23 mouse cellular contexts compared by ENCODE assay signal in the genomic region with DNA sequence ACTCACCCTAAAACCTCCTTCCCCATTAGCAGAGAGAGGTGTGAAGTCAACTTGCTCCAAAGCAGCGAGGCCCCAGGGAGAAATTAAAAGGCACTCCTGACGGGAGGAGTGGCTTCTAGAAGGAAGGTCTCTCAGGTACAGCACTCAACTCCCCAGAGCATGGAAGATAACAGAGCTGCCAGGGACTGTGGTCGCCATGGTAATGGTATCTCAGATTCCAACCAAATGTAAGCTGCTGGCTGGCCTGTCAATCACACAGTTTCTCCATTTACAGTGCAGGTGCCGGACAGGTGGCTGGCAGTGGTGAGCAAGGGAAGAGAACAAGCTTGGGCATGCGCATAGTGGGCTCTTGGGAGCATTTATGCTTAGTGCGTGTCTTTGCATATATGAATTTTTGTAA.
A peak's percentile ranks its signal among the peaks of the same experiment; 100 is the strongest.
DNase-seq lines count a peak whose midpoint lies in the region; ATAC-seq and TF ChIP-seq lines count a peak whose summit lies in the region.
"Had no signal": no experiment of that assay in that cellular context is flagged by ENCODE, and none has a peak within 500 bp of the region (broad histone marks: within the 10 kb centered on the region; RNA-seq: fewer than 3 reads in every experiment).

No protein-coding gene starts in this region.

- TF ChIP-seq EP300 in lung, postnatal 0 days (IDR thresholded peaks at IDR 0.05): no peak

- DNase-seq in embryo, embryonic 10 days (ENCODE audit: low spot score): peak; percentile 13
- no peak for DNase-seq in embryo, embryonic 10.5 days (ENCODE audit: low spot score)
- DNase-seq in lung, postnatal 0 days (ENCODE audit: low spot score): peak; percentile 62
- no peak for DNase-seq in lung, postnatal 14 days
- peak; percentile 44 for DNase-seq in embryonic facial prominence, embryonic 14.5 days (ENCODE audit: low spot score)
- DNase-seq in cerebellum, adult 9-11 months: no peak
- DNase-seq: adrenal gland, postnatal 10 days; cerebellum, adult 2 months; gastrocnemius, postnatal 10 days; heart, adult 2 months; liver, embryonic 13.5 days; right cerebral cortex, postnatal 25 days; thymus, postnatal 36 days had no signal

- peak; percentile 89 for ATAC-seq in lung, postnatal 0 days
- peak; percentile 82 for ATAC-seq in embryonic facial prominence, embryonic 14.5 days (ENCODE audit: low read depth)
- peak; percentile 76; the same call in 1 of the 2 replicates for ATAC-seq in stomach, embryonic 15.5 days (ENCODE audit: insufficient read depth, low FRiP score, low read depth)
- ATAC-seq in neural tube, embryonic 15.5 days (ENCODE audit: low FRiP score): no peak
- ATAC-seq: CD4-positive, CD25-positive, alpha-beta regulatory T cell, adult 4 months; inflammation-experienced regulatory T-cells, adult 6 months had no signal

- no peaks in the 10 kb centered on the region for H3K27me3 ChIP-seq in lung, postnatal 0 days (replicated peaks; ENCODE audit: insufficient read depth, low read length)
- H3K27me3 ChIP-seq in embryonic facial prominence, embryonic 14.5 days (replicated peaks; ENCODE audit: control insufficient read depth, insufficient read depth, low read length): no peaks in the 10 kb centered on the region
- H3K27me3 ChIP-seq in stomach, embryonic 15.5 days (replicated peaks): no peaks in the 10 kb centered on the region
- no peaks in the 10 kb centered on the region for H3K27me3 ChIP-seq in neural tube, embryonic 15.5 days (replicated peaks)
- H3K27me3 ChIP-seq: heart, embryonic 15.5 days; liver, embryonic 13.5 days; neural tube, embryonic 13.5 days had no signal

- no peak overlapping the region for H3K27ac ChIP-seq in lung, postnatal 0 days (ENCODE audit: low read length)
- H3K27ac ChIP-seq in embryonic facial prominence, embryonic 14.5 days (replicated peaks; ENCODE audit: low read depth, low read length): no peak overlapping the region
- H3K27ac ChIP-seq in stomach, embryonic 15.5 days: no peak overlapping the region
- H3K27ac ChIP-seq in neural tube, embryonic 15.5 days (replicated peaks): no peak overlapping the region
- H3K27ac ChIP-seq: heart, adult 2 months; heart, embryonic 15.5 days; kidney, postnatal 0 days; layer of hippocampus, adult 2 months; left cerebral cortex, adult 2 months; limb, embryonic 12.5 days; liver, embryonic 13.5 days; neural tube, embryonic 13.5 days had no signal

- no peaks in the 10 kb centered on the region for H3K36me3 ChIP-seq in lung, postnatal 0 days (ENCODE audit: insufficient read depth, low read length)
- H3K36me3 ChIP-seq in embryonic facial prominence, embryonic 14.5 days (ENCODE audit: control insufficient read depth, insufficient read depth, low read length): no peaks in the 10 kb centered on the region
- no peaks in the 10 kb centered on the region for H3K36me3 ChIP-seq in stomach, embryonic 15.5 days
- no peaks in the 10 kb centered on the region for H3K36me3 ChIP-seq in neural tube, embryonic 15.5 days
- H3K36me3 ChIP-seq: heart, embryonic 15.5 days; limb, embryonic 12.5 days; liver, embryonic 13.5 days; neural tube, embryonic 13.5 days had no signal

- no peak overlapping the region for H3K4me3 ChIP-seq in lung, postnatal 0 days (ENCODE audit: low read depth, low read length)
- no peak overlapping the region for H3K4me3 ChIP-seq in embryonic facial prominence, embryonic 14.5 days (ENCODE audit: low read depth, low read length)
- no peak overlapping the region for H3K4me3 ChIP-seq in stomach, embryonic 15.5 days (replicated peaks)
- no peak overlapping the region for H3K4me3 ChIP-seq in neural tube, embryonic 15.5 days (replicated peaks)
- H3K4me3 ChIP-seq: heart, adult 2 months; heart, embryonic 15.5 days; layer of hippocampus, adult 2 months; left cerebral cortex, adult 2 months; limb, embryonic 12.5 days; liver, embryonic 13.5 days; neural tube, embryonic 13.5 days had no signal

- 62% methylated on average over 6 of the region's 6 CpGs for WGBS in lung, postnatal 0 days
- WGBS in embryonic facial prominence, embryonic 14.5 days: 64% methylated on average over 6 of the region's 6 CpGs
- 66% methylated on average over 6 of the region's 6 CpGs for WGBS in stomach, embryonic 15.5 days
- WGBS in neural tube, embryonic 15.5 days: 66% methylated on average over 6 of the region's 6 CpGs

- no peak overlapping the region for H3K4me2 ChIP-seq in lung, postnatal 0 days (replicated peaks; ENCODE audit: low read depth, low read length)
- no peak overlapping the region for H3K4me2 ChIP-seq in embryonic facial prominence, embryonic 14.5 days (ENCODE audit: low read depth, low read length)
- no peak overlapping the region for H3K4me2 ChIP-seq in stomach, embryonic 15.5 days
- no peak overlapping the region for H3K4me2 ChIP-seq in neural tube, embryonic 15.5 days
- H3K4me2 ChIP-seq: heart, embryonic 15.5 days; limb, embryonic 12.5 days; liver, embryonic 13.5 days; neural tube, embryonic 13.5 days had no signal

- H3K4me1 ChIP-seq in lung, postnatal 0 days (ENCODE audit: insufficient read depth, low read depth, low read length): no peaks in the 10 kb centered on the region
- no peaks in the 10 kb centered on the region for H3K4me1 ChIP-seq in embryonic facial prominence, embryonic 14.5 days (ENCODE audit: control insufficient read depth, insufficient read depth, low read length)
- H3K4me1 ChIP-seq in stomach, embryonic 15.5 days: no peaks in the 10 kb centered on the region
- H3K4me1 ChIP-seq in neural tube, embryonic 15.5 days: no peaks in the 10 kb centered on the region
- H3K4me1 ChIP-seq: heart, embryonic 15.5 days; limb, embryonic 12.5 days; liver, embryonic 13.5 days; neural tube, embryonic 13.5 days had no signal

- no peak for TF ChIP-seq CTCF in lung, postnatal 0 days (IDR thresholded peaks at IDR 0.05)

- no peak overlapping the region for H3K9ac ChIP-seq in lung, postnatal 0 days (replicated peaks; ENCODE audit: low read depth)
- no peak overlapping the region for H3K9ac ChIP-seq in embryonic facial prominence, embryonic 14.5 days (ENCODE audit: low read depth, low read length)
- no peak overlapping the region for H3K9ac ChIP-seq in stomach, embryonic 15.5 days
- no peak overlapping the region for H3K9ac ChIP-seq in neural tube, embryonic 15.5 days (replicated peaks)
- H3K9ac ChIP-seq: heart, embryonic 15.5 days; limb, embryonic 12.5 days; liver, embryonic 13.5 days; neural tube, embryonic 13.5 days had no signal

- no peaks in the 10 kb centered on the region for H3K9me3 ChIP-seq in lung, postnatal 0 days (ENCODE audit: low read length)
- no peaks in the 10 kb centered on the region for H3K9me3 ChIP-seq in embryonic facial prominence, embryonic 14.5 days (ENCODE audit: control insufficient read depth, low read length)
- H3K9me3 ChIP-seq in stomach, embryonic 15.5 days: no peaks in the 10 kb centered on the region
- H3K9me3 ChIP-seq in neural tube, embryonic 15.5 days (replicated peaks): no peaks in the 10 kb centered on the region
- H3K9me3 ChIP-seq: heart, embryonic 15.5 days; limb, embryonic 12.5 days; liver, embryonic 13.5 days; neural tube, embryonic 13.5 days had no signal

Comparison
In these comparisons a context has a peak if more than half of its experiments do, and no peak if none do; other contexts are left out.
1. DNase-seq: peak in embryo, embryonic 10 days (single experiment), lung, postnatal 0 days (single experiment) and embryonic facial prominence, embryonic 14.5 days (single experiment); none in embryo, embryonic 10.5 days (single experiment), lung, postnatal 14 days (single experiment) and cerebellum, adult 9-11 months (single experiment).